Mouse (Mus musculus): ENCODE measurements around the gene Pex11a. TPM values are rescaled to one million over a fixed set of nuclear protein-coding genes. Genes with fewer than 3 reads are reported as not detected.
A peak's percentile ranks its signal among the peaks of the same experiment; 100 is the strongest.

Gene Pex11a
- polyA plus RNA-seq, 1 experiment from 2014 or later: 10.5 TPM

DNA sequence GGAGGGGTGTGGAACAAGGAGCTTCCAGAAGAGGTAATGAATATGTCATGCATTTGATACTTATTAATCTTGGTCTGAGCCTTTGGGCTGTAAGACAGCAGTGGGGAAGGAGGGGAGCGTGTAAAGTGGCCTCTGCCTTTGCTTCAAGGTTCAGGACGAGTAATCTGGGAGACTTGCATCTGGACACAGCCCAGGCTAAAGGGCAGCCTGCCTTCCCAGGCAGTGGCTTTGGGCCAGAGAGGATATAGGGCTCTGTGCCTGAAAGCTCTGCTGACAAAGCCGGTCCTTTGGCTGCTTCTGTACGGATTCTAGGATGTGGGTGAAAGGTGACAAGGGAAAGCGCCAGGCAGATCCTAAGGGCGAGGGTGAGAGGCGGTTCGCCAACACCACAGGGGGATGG is 8.4 kb downstream of the Pex11a start:
- no peak for ATAC-seq (ENCODE audit: insufficient number of reproducible peaks, low FRiP score, low TSS enrichment, low read depth)
- Histone ChIP-seq H3K27me3 (no peaks in the 10 kb centered on the region), H3K4me1 (no peaks in the 10 kb centered on the region), H3K27ac (no peak overlapping the region), H3K9me3 (no peaks in the 10 kb centered on the region), H3K4me2 (no peak overlapping the region), H3K9ac (no peak overlapping the region), H3K36me3 (peaks cover 10% of the 10 kb centered on the region), H3K4me3 (no peak overlapping the region)
- 83% methylated on average over 8 of the region's 8 CpGs for WGBS

DNA sequence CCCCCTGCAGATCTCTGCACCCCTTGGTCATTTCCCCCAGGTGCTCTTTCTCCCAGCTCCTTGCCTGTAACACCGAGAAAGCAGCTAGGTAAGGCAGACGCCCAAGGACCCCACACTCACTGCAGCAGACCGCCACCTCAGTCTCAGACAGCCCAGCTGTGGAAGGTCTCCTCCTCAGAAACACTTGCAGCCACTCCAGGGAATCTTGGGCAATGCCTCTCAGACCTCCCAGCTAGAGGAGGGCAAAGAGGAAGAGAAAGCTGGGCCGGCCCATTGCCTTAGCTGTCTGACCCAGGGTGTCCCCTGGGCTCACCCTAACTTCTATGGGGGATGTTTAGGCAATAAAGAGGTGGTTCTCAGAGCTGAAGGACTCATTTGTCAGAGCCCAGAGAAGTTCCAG is 10.3 kb downstream of the Pex11a start, which contains the start of gene Plin1:
Gene Plin1 (minus strand): TSS at position 282 of the 400 bp plus-strand sequence.
- H3K36me3 ChIP-seq: peaks cover 9% of the 10 kb centered on the region
- WGBS: 58% methylated on average over 4 of the region's 4 CpGs
- no peak for ATAC-seq (ENCODE audit: insufficient number of reproducible peaks, low FRiP score, low TSS enrichment, low read depth)
- H3K4me3 ChIP-seq: no peak within 1 kb of the TSS
- no peaks in the 10 kb centered on the region for H3K9me3 ChIP-seq
- H3K27ac ChIP-seq: no peak within 1 kb of the TSS
- H3K4me2 ChIP-seq: no peak within 1 kb of the TSS
- H3K27me3 ChIP-seq: no peaks in the 10 kb centered on the region
- H3K4me1 ChIP-seq: 0 out of 2 replicates have a peak, but pooled peaks cover 2% of the 10 kb centered on the region
- no peak within 1 kb of the TSS for H3K9ac ChIP-seq

DNA sequence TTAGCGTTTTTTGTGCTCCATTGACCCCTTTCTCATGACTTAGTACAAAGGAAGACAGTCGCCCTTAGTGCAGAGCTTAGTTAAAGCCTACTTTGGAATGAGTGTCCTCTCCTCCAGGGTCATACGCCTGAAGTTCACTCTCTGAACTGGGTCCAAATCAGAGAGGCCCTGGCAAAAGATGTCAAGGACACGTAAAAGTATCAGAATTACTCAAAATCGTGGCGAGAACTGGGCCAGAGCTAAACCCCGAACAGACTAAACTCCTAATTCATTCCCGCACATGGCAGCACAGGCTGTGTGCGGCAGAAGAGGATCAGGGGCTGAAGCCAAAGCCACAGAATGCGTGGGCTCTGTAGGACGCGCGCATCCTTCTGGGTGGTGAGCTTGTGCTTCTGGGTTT is 11.5 kb downstream of the Pex11a start:
- Histone ChIP-seq H3K27me3 (0 out of 2 replicates have a peak, but pooled peaks cover under 1% of the 10 kb centered on the region), H3K27ac (no peak overlapping the region), H3K9me3 (no peaks in the 10 kb centered on the region), H3K9ac (no peak overlapping the region), H3K4me1 (0 out of 2 replicates have a peak, but pooled peaks cover 2% of the 10 kb centered on the region), H3K4me3 (no peak overlapping the region), H3K4me2 (no peak overlapping the region), H3K36me3 (peaks cover 3% of the 10 kb centered on the region)
- WGBS: 81% methylated on average over 13 of the region's 13 CpGs
- ATAC-seq (ENCODE audit: insufficient number of reproducible peaks, low FRiP score, low TSS enrichment, low read depth): no peak

DNA sequence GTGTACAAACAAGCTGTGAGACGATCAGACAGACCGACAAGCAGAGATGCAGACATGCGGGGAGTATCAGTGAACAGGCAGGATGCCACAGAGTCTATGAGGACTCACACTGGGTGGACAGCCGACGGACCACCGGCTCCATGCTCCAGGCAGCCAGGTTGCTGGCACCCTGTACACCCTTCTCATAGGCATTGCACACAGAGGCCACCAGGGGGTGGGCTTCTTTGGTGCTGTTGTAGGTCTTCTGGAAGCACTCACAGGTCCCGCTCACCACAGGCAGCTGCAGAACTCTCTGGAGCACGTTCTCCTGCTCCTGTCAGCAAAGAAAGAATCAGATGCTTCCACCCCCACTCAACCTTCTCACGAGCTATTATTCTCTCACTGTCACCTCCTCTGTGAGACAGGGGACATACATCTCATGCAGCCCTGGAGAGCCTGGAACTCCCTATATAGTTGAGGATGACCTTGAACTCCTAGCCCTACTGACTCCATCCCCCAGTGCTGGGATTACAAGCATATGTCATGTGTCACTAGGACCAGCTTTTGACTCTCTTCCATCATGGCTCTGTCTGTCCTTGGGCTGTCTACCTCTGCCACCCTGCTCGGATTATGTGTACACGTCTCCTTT is 13.1 kb downstream of the Pex11a start:
- H3K4me2 ChIP-seq: no peak overlapping the region
- WGBS: 60% methylated on average over 11 of the region's 11 CpGs
- peaks cover under 1% of the 10 kb centered on the region for H3K36me3 ChIP-seq
- 0 out of 2 replicates have a peak, but pooled peaks cover 4% of the 10 kb centered on the region for H3K27me3 ChIP-seq
- H3K9me3 ChIP-seq: no peaks in the 10 kb centered on the region
- H3K4me3 ChIP-seq: no peak overlapping the region
- 0 out of 2 replicates have a peak, but pooled peaks cover 2% of the 10 kb centered on the region for H3K4me1 ChIP-seq
- no peak overlapping the region for H3K27ac ChIP-seq
- no peak overlapping the region for H3K9ac ChIP-seq
- no peak for ATAC-seq (ENCODE audit: insufficient number of reproducible peaks, low FRiP score, low TSS enrichment, low read depth)

- H3K9ac ChIP-seq: no peak overlapping the region
- H3K4me3 ChIP-seq: no peak overlapping the region
- no peaks in the 10 kb centered on the region for H3K36me3 ChIP-seq
- no peaks in the 10 kb centered on the region for H3K9me3 ChIP-seq
- ATAC-seq (ENCODE audit: insufficient number of reproducible peaks, low FRiP score, low TSS enrichment, low read depth): no peak
- 0 out of 2 replicates have a peak, but pooled peaks cover 4% of the 10 kb centered on the region for H3K27me3 ChIP-seq
- WGBS: 5% methylated on average over 8 of the region's 8 CpGs
- H3K4me1 ChIP-seq: 0 out of 2 replicates have a peak, but pooled peaks cover 2% of the 10 kb centered on the region
- H3K27ac ChIP-seq: no peak overlapping the region
- no peak overlapping the region for H3K4me2 ChIP-seq
These were observed 13.8 kb downstream of the Pex11a start for GRCm38 (mm10) chr7:79729169-79729568.

DNA sequence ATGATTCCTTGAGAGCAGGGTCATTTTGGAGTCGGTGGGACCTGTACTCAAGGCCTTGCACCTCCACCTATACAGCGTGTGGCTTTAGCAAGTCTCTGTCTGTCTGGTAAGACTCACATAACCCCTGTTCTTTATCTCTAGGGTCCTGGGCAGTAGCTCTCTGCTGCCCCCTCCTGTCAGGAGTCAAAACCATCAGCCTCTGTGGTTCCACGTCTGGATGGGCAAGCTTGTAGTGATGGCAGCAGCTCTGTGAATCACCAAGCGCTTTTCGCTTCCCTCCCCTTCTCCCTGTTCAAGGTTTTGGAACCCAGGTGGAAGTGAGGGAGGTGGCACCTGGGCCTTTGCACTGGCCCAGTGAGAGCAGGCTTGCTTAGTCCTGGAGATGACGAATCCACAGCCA is 14.7 kb downstream of the Pex11a start:
- H3K27me3 ChIP-seq: peaks cover 5% of the 10 kb centered on the region; the same call in 1 of the 2 replicates
- no peak for ATAC-seq (ENCODE audit: insufficient number of reproducible peaks, low FRiP score, low TSS enrichment, low read depth)
- no peaks in the 10 kb centered on the region for H3K36me3 ChIP-seq
- 0 out of 2 replicates have a peak, but pooled peaks cover 2% of the 10 kb centered on the region for H3K4me1 ChIP-seq
- H3K9ac ChIP-seq: no peak overlapping the region
- WGBS: 22% methylated on average over 6 of the region's 6 CpGs
- H3K27ac ChIP-seq: no peak overlapping the region
- no peak overlapping the region for H3K4me2 ChIP-seq
- H3K4me3 ChIP-seq: no peak overlapping the region
- no peaks in the 10 kb centered on the region for H3K9me3 ChIP-seq

DNA sequence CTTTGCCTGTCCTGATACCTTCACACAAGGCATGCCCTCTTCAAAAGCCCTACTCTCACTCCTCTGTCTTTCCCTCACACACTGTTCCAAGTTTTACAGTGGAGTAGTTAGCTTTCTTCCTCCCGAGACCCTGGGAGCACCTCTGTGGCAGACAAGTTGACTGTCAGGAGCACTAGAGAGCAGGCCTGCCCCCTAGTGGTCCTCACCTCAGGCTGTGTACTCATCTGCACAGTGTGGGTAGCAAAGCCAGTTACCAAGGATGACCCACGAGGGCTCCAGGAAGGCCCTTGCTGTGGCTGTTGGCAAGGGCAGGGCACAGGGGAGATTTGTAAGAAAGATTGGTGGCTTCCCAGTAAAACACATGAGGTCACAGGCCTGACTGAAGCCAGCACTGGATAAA is 15.8 kb downstream of the Pex11a start:
- Histone ChIP-seq H3K36me3 (no peaks in the 10 kb centered on the region), H3K9ac (no peak overlapping the region), H3K9me3 (no peaks in the 10 kb centered on the region), H3K27ac (no peak overlapping the region), H3K4me2 (no peak overlapping the region), H3K4me3 (no peak overlapping the region), H3K4me1 (peaks cover 4% of the 10 kb centered on the region; the same call in 1 of the 2 replicates), H3K27me3 (peaks cover 16% of the 10 kb centered on the region)
- WGBS: 10% methylated on average over 2 of the region's 2 CpGs
- no peak for ATAC-seq (ENCODE audit: insufficient number of reproducible peaks, low FRiP score, low TSS enrichment, low read depth)

DNA sequence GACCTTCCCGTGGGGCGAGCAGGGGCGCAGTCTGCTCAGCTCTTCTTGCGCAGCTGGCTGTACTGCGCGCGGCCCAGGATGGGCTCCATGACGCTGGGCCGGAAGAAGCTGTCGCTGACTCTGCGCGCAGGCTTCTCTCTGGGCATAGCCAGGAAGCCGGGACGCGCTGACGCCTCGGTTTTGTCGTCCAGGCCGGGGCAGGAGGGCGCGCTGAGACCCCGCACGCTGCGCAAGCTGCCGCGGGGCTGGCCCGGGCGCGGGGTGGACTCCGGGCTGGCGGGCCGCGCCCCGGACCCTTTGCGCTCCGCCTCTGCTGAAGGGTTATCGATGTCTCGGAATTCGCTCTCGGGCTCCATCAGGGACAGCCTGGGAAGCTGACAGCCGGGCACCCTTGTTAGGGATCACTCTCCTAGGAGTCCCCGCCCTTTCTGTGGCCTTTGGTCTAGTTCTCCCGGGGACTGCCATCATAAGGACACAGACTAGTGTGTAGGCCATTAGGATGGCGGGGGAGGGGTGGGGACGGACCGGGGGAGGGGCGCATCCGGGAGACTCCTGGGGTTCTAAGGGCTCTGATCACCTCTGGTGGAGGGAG is 21.4 kb downstream of the Pex11a start:
- Histone ChIP-seq H3K4me2 (peak overlapping the region; percentile 92), H3K27me3 (peaks cover 25% of the 10 kb centered on the region), H3K4me3 (peak overlapping the region; percentile 67), H3K36me3 (no peaks in the 10 kb centered on the region), H3K27ac (peak overlapping the region; percentile 33; the same call in 1 of the 2 replicates), H3K9me3 (no peaks in the 10 kb centered on the region), H3K4me1 (peaks cover 9% of the 10 kb centered on the region), H3K9ac (peak overlapping the region; percentile 68)
- ATAC-seq (ENCODE audit: insufficient number of reproducible peaks, low FRiP score, low TSS enrichment, low read depth): peak; percentile 62; the same call in 1 of the 2 replicates
- WGBS: under 1% methylated on average over 48 of the region's 48 CpGs

GRCm38 (mm10) chr7:79715187-79715981 is 27.5 kb downstream of the Pex11a start, which contains the start of gene Kif7:
Gene Kif7 (minus strand): TSS chr7:79715720.
- Histone ChIP-seq H3K27me3 (peaks cover 19% of the 10 kb centered on the region), H3K4me1 (peaks cover 14% of the 10 kb centered on the region), H3K9me3 (no peaks in the 10 kb centered on the region), H3K4me3 (peak within 1 kb of the TSS; percentile 72), H3K4me2 (peak within 1 kb of the TSS; percentile 80), H3K9ac (peak within 1 kb of the TSS; percentile 63), H3K36me3 (peaks cover 7% of the 10 kb centered on the region; the same call in 1 of the 2 replicates), H3K27ac (peak within 1 kb of the TSS; percentile 59)
- ATAC-seq (ENCODE audit: insufficient number of reproducible peaks, low FRiP score, low TSS enrichment, low read depth): peak; percentile 91
- under 1% methylated on average over 48 of the region's 55 CpGs for WGBS

- peaks cover 17% of the 10 kb centered on the region for H3K4me1 ChIP-seq
- peaks cover 44% of the 10 kb centered on the region for H3K36me3 ChIP-seq
- no peaks in the 10 kb centered on the region for H3K9me3 ChIP-seq
- peak overlapping the region; percentile 39; the same call in 1 of the 2 replicates for H3K4me3 ChIP-seq
- H3K4me2 ChIP-seq: no peak overlapping the region; the same call in 1 of the 2 replicates
- no peak overlapping the region for H3K27ac ChIP-seq
- no peak overlapping the region for H3K9ac ChIP-seq
- 48% methylated on average over 17 of the region's 17 CpGs for WGBS
- peaks cover 25% of the 10 kb centered on the region for H3K27me3 ChIP-seq
- no peak for ATAC-seq (ENCODE audit: insufficient number of reproducible peaks, low FRiP score, low TSS enrichment, low read depth)
These were observed 32.1 kb downstream of the Pex11a start for GRCm38 (mm10) chr7:79710831-79711230.

GRCm38 (mm10) chr7:79710130-79710607 is 32.8 kb downstream of the Pex11a start:
- H3K4me1 ChIP-seq: peaks cover 17% of the 10 kb centered on the region
- H3K27me3 ChIP-seq: peaks cover 25% of the 10 kb centered on the region
- peak overlapping the region; percentile 69 for H3K4me2 ChIP-seq
- no peak overlapping the region for H3K27ac ChIP-seq
- H3K36me3 ChIP-seq: peaks cover 49% of the 10 kb centered on the region
- WGBS: 5% methylated on average over 55 of the region's 55 CpGs
- ATAC-seq (ENCODE audit: insufficient number of reproducible peaks, low FRiP score, low TSS enrichment, low read depth): no peak
- H3K9ac ChIP-seq: 0 out of 2 replicates have a peak overlapping the region, but pooled peaks have one; percentile 23
- peak overlapping the region; percentile 39 for H3K4me3 ChIP-seq
- no peaks in the 10 kb centered on the region for H3K9me3 ChIP-seq
